Mouse (Mus musculus) bone marrow, adult 2 months (tissue): ENCODE results near the gene Abcb6.

ENCODE experiments used
- CTCF ChIP-seq: fragments of 200-500 bp; IDR thresholded peaks from 2 replicates; pipeline ENCODE4 v1.5.1; 2011; ENCODE audit warnings: low read length, control low read depth; ENCODE audit not compliant: control insufficient read depth, insufficient read depth
- POLR2A ChIP-seq: fragments of 200-500 bp; IDR thresholded peaks from 2 replicates; pipeline ENCODE4 v1.6.1; 2011; ENCODE audit warnings: low read depth, mild to moderate bottlenecking, control low read depth, low read length, borderline replicate concordance; ENCODE audit not compliant: control insufficient read depth

DNA sequence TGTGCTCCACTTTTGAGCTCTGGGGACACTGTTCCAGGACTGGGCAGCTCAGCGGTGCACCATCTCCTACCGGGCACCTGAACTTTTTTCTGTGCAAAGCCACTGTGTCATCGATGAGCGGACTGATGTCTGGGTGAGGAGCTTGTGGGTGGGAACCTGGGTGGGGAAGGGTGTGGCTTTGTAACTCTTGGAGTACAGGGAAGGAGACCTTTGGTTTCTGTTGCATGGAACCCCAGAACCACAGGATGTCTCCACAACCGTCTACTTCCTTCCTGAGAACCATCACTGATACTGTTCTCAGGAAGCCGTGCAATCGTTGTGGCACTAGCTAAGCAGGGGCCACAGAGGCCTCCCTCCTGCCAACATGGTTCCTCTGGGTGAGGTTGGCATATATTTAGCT lies 32.9 kb upstream of the Abcb6 start:
- TF ChIP-seq CTCF, result no peak
- no peak for TF ChIP-seq POLR2A
